Mouse (Mus musculus) small intestine, adult 2 months (tissue): ENCODE results near the gene Vgll4.

Experiments used
- CTCF ChIP-seq: fragments of 200-500 bp; IDR thresholded peaks from 2 replicates; pipeline ENCODE4 v1.5.1; 2012; ENCODE audit warnings: low read depth, mild to moderate bottlenecking, control low read depth, inconsistent platforms, low read length, moderate library complexity, mixed read lengths; ENCODE audit not compliant: insufficient replicate concordance, insufficient read length; ENCODE audit errors: extremely low read depth
- POLR2A ChIP-seq: fragments of 200-500 bp; IDR thresholded peaks from 2 replicates; pipeline ENCODE4 v1.6.1; 2012; ENCODE audit warnings: low read depth, mild to moderate bottlenecking, control low read depth, inconsistent platforms, low read length, moderate library complexity

DNA sequence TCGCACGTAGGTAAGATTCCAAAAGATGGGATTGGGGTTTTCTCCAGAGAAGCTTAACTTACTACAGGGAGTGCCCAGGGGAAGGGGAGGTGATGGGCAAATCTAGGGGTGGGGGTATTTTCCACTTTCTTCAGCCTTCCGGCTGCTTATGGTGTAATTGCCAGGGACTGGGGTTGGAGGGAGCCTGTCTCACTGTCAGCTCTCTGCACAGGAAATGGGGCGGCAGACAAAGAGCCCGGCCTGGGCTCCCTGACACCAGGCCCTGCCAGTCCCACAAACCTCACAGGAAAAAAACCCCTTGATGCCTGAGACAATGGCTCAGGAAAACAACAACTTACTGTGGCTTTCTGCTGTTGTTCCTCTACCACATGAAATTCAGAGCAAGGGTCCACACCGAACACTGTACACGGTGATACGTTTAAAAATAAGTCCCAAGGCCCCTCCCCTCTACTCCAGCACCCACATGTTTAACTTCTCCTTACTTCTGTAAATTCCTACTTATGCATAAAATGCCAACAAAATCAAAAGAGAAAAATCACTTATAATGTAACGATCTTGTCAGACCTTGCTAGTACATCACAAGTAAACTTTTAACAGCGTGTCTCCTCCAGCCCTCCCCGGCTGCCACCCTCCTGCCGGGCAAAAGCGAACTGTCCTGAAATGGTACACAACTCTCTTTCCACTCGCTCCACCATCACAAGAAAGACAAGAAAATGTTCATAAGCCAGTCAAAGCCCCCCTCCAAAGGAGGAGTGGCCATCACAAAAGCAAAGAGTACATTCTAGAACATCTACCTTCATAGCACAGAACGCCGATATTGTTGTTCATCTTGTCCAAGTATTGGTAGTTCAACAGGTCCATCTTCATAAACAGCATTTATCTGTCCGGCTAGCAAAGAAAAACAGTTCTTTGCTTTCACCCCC lies 49.0 kb downstream of the Vgll4 start:
- TF ChIP-seq CTCF: no peak
- TF ChIP-seq POLR2A: peak; percentile 20; the same call in 1 of the 2 replicates
